17 mouse cellular contexts compared by ENCODE assay signal in the genomic region with DNA sequence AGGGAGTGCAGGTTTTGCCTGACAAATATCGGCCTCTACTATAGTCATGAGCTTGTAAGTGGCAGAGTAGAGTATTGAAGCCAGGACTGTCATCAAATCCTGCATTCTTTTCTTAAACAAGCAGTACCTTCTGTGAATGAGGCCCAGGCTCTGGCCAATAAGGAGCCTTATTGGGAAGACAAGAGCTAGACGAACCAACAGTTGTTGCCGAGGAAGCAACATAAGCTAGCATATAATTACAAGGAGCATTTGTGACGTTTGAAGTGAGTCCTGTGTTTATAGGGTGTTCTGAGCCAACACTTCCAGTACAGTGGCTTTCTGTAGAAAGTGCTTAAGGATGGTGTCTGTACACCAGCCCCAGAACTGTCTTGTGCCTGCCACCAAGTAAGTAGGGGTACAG. TPM values are rescaled to one million over a fixed set of nuclear protein-coding genes. Genes with fewer than 3 reads are reported as not detected.
DNase-seq lines count a peak whose midpoint lies in the region; ATAC-seq and TF ChIP-seq lines count a peak whose summit lies in the region.
"Had no signal": no experiment of that assay in that cellular context is flagged by ENCODE, and none has a peak within 500 bp of the region (broad histone marks: within the 10 kb centered on the region; RNA-seq: fewer than 3 reads in every experiment).

No protein-coding gene starts in this region.

- H3K36me3 ChIP-seq in hindbrain, embryonic 13.5 days: no peaks in the 10 kb centered on the region
- H3K36me3 ChIP-seq in hindbrain, embryonic 10.5 days: no peaks in the 10 kb centered on the region
- H3K36me3 ChIP-seq in embryonic facial prominence, embryonic 10.5 days (replicated peaks): no peaks in the 10 kb centered on the region
- H3K36me3 ChIP-seq in hindbrain, embryonic 14.5 days (replicated peaks; ENCODE audit: control insufficient read depth, insufficient read depth): no peaks in the 10 kb centered on the region
- no peaks in the 10 kb centered on the region for H3K36me3 ChIP-seq in midbrain, postnatal 0 days (ENCODE audit: insufficient read depth, low read length)
- H3K36me3 ChIP-seq: limb, embryonic 15.5 days; stomach, embryonic 15.5 days had no signal

- no peak overlapping the region for H3K4me3 ChIP-seq in hindbrain, embryonic 13.5 days
- no peak overlapping the region for H3K4me3 ChIP-seq in hindbrain, embryonic 10.5 days
- peak overlapping the region; percentile 95; the same call in 1 of the 2 replicates for H3K4me3 ChIP-seq in embryonic facial prominence, embryonic 10.5 days
- no peak overlapping the region for H3K4me3 ChIP-seq in hindbrain, embryonic 14.5 days (replicated peaks; ENCODE audit: low read length)
- peak overlapping the region; percentile 13; the same call in 1 of the 2 replicates for H3K4me3 ChIP-seq in midbrain, postnatal 0 days (ENCODE audit: low read depth, low read length)
- H3K4me3 ChIP-seq: limb, embryonic 15.5 days; stomach, embryonic 15.5 days had no signal

- TF ChIP-seq CTCF in midbrain, postnatal 0 days (IDR thresholded peaks at IDR 0.05): no peak

- no peaks in the 10 kb centered on the region for H3K9me3 ChIP-seq in hindbrain, embryonic 13.5 days
- H3K9me3 ChIP-seq in hindbrain, embryonic 10.5 days: no peaks in the 10 kb centered on the region
- H3K9me3 ChIP-seq in embryonic facial prominence, embryonic 10.5 days: no peaks in the 10 kb centered on the region
- H3K9me3 ChIP-seq in hindbrain, embryonic 14.5 days (ENCODE audit: control insufficient read depth, low read length): no peaks in the 10 kb centered on the region
- H3K9me3 ChIP-seq in midbrain, postnatal 0 days (ENCODE audit: low read length): no peaks in the 10 kb centered on the region
- H3K9me3 ChIP-seq: limb, embryonic 15.5 days; stomach, embryonic 15.5 days had no signal

- intact Hi-C loops in left cerebral cortex, postnatal 10 days (cut with DNase I): no loop called here

- no peak overlapping the region for H3K9ac ChIP-seq in hindbrain, embryonic 13.5 days
- H3K9ac ChIP-seq in hindbrain, embryonic 14.5 days: no peak overlapping the region
- H3K9ac ChIP-seq in midbrain, postnatal 0 days (replicated peaks; ENCODE audit: low read length, poor library complexity, severe bottlenecking): no peak overlapping the region
- H3K9ac ChIP-seq: limb, embryonic 15.5 days; stomach, embryonic 15.5 days had no signal

- no peak overlapping the region for H3K27ac ChIP-seq in hindbrain, embryonic 13.5 days
- no peak overlapping the region for H3K27ac ChIP-seq in hindbrain, embryonic 10.5 days
- no peak overlapping the region; the same call in 1 of the 2 replicates for H3K27ac ChIP-seq in embryonic facial prominence, embryonic 10.5 days (replicated peaks)
- H3K27ac ChIP-seq in hindbrain, embryonic 14.5 days: no peak overlapping the region
- H3K27ac ChIP-seq in midbrain, postnatal 0 days (ENCODE audit: low read depth, low read length): no peak overlapping the region
- H3K27ac ChIP-seq: limb, embryonic 15.5 days; stomach, embryonic 15.5 days had no signal

- 56% methylated on average over 4 of the region's 4 CpGs for WGBS in hindbrain, embryonic 13.5 days
- WGBS in hindbrain, embryonic 10.5 days: 72% methylated on average over 4 of the region's 4 CpGs
- WGBS in embryonic facial prominence, embryonic 10.5 days: 58% methylated on average over 4 of the region's 4 CpGs
- 36% methylated on average over 4 of the region's 4 CpGs for WGBS in hindbrain, embryonic 14.5 days
- WGBS in midbrain, postnatal 0 days: 29% methylated on average over 4 of the region's 4 CpGs

- DNase-seq in hindbrain, embryonic 10.5 days (ENCODE audit: low spot score): no peak
- no peak for DNase-seq in embryonic facial prominence, embryonic 10.5 days (ENCODE audit: low spot score)
- no peak for DNase-seq in hindbrain, embryonic 14.5 days (ENCODE audit: low spot score)
- DNase-seq in midbrain, postnatal 0 days (ENCODE audit: low spot score): no peak
- DNase-seq in left cerebral cortex, postnatal 10 days (ENCODE audit: extremely low spot score in 1 of 2, low spot score in 2 of 2): no peak
- DNase-seq in embryo, embryonic 10 days (ENCODE audit: low spot score): no peak
- DNase-seq: adrenal gland, postnatal 25 days; cerebellum, adult 9-10 months; gastrocnemius, postnatal 10 days; heart, adult 18-20 months; spleen, adult 18-20 months; thymus, adult 2 months had no signal

- H3K4me1 ChIP-seq in hindbrain, embryonic 13.5 days (replicated peaks): peaks cover 85% of the 10 kb centered on the region
- H3K4me1 ChIP-seq in hindbrain, embryonic 10.5 days (replicated peaks): peaks cover 69% of the 10 kb centered on the region
- peaks cover 95% of the 10 kb centered on the region for H3K4me1 ChIP-seq in embryonic facial prominence, embryonic 10.5 days
- peaks cover 71% of the 10 kb centered on the region for H3K4me1 ChIP-seq in hindbrain, embryonic 14.5 days (replicated peaks; ENCODE audit: control insufficient read depth, insufficient read depth, low read length)
- peaks cover 50% of the 10 kb centered on the region for H3K4me1 ChIP-seq in midbrain, postnatal 0 days (ENCODE audit: insufficient read depth, low read length)

- H3K27me3 ChIP-seq in hindbrain, embryonic 13.5 days: no peaks in the 10 kb centered on the region
- H3K27me3 ChIP-seq in hindbrain, embryonic 10.5 days (ENCODE audit: insufficient read depth, poor library complexity, severe bottlenecking): peaks cover 7% of the 10 kb centered on the region
- H3K27me3 ChIP-seq in embryonic facial prominence, embryonic 10.5 days (replicated peaks; ENCODE audit: low read depth, poor library complexity, severe bottlenecking): no peaks in the 10 kb centered on the region
- no peaks in the 10 kb centered on the region for H3K27me3 ChIP-seq in hindbrain, embryonic 14.5 days (ENCODE audit: control insufficient read depth, insufficient read depth, low read length)
- H3K27me3 ChIP-seq in midbrain, postnatal 0 days (ENCODE audit: insufficient read depth, low read length): no peaks in the 10 kb centered on the region
- H3K27me3 ChIP-seq: limb, embryonic 15.5 days; Patski; stomach, embryonic 15.5 days had no signal

- H3K4me2 ChIP-seq in hindbrain, embryonic 13.5 days: peak overlapping the region; percentile 89
- H3K4me2 ChIP-seq in hindbrain, embryonic 14.5 days (replicated peaks): peak overlapping the region; percentile 89
- H3K4me2 ChIP-seq in midbrain, postnatal 0 days (ENCODE audit: low read depth, low read length, poor library complexity, severe bottlenecking): peak overlapping the region; percentile 86
- H3K4me2 ChIP-seq: limb, embryonic 15.5 days; stomach, embryonic 15.5 days had no signal

- ATAC-seq in hindbrain, embryonic 13.5 days (ENCODE audit: low FRiP score): no peak
- no peak for ATAC-seq in hindbrain, embryonic 14.5 days (ENCODE audit: low FRiP score)
- no peak for ATAC-seq in midbrain, postnatal 0 days (ENCODE audit: low FRiP score)
- ATAC-seq: activated CD4-positive, CD25-positive, alpha-beta regulatory T cell, adult 4 months; Patski had no signal

RNA-seq across cellular contexts. Expression of a gene that starts 5.9 kb away (rescaled TPM):
- polyA plus RNA-seq in hindbrain, embryonic 13.5 days (2015; fragmentation: Nextera tagmentation; extraction: Ambion mirVana): 81.4 and 87.9 TPM in 2 replicates
- 29.9 and 37.4 TPM in 2 replicates for polyA plus RNA-seq in hindbrain, embryonic 10.5 days (2016; fragmentation: Nextera tagmentation; extraction: Ambion mirVana)
- polyA plus RNA-seq in embryonic facial prominence, embryonic 10.5 days (2016; fragmentation: Nextera tagmentation; extraction: Ambion mirVana): 52.1 and 59.2 TPM in 2 replicates
- 48.8 and 51.7 TPM in 2 replicates for polyA plus RNA-seq in hindbrain, embryonic 14.5 days (2014; fragmentation: Nextera tagmentation; extraction: Ambion mirVana)
- total RNA-seq in midbrain, postnatal 0 days (2014; rRNA removed): 102 and 104 TPM in 2 replicates
- 84.2 and 84.9 TPM in 2 replicates for polyA plus RNA-seq in midbrain, postnatal 0 days (2015; fragmentation: Nextera tagmentation; extraction: Ambion mirVana)
- 10 to 100 TPM; 44.7 to 46.6 TPM for total RNA-seq in left cerebral cortex, postnatal 10 days (2021)

Comparison
In these comparisons a context has a peak if more than half of its experiments do, and no peak if none do; other contexts are left out.
1. H3K4me3 ChIP-seq: peak in embryonic facial prominence, embryonic 10.5 days (single experiment) and midbrain, postnatal 0 days (single experiment); none in hindbrain, embryonic 13.5 days (single experiment), hindbrain, embryonic 10.5 days (single experiment) and hindbrain, embryonic 14.5 days (single experiment).
2. Peak in every context shown above with its lines, with median percentiles within 50 percentile points of each other: H3K4me2 ChIP-seq.